Mouse (Mus musculus) spleen, adult 2 months (tissue): Measurements from ENCODE around the gene Fgf12. TPM values are rescaled to one million over a fixed set of nuclear protein-coding genes. Genes with fewer than 3 reads are reported as not detected.

Experiments used
- DNase-seq, 2 experiments: peaks; one replicate each; pipeline versions ENCODE4 v3.0.0 to v3.0.0-alpha.2; 2012 to 2021; ENCODE audit warnings: low spot score in 2 of 2, low read depth in 1 of 2
- H3K27ac ChIP-seq: fragments of 200-500 bp; 2 replicates; pipeline ENCODE4 v1.5.1; 2012; ENCODE audit warnings: low read length, inconsistent platforms; ENCODE audit not compliant: insufficient read depth
- H3K27me3 ChIP-seq: fragments of 200-500 bp; 2 replicates; pipeline ENCODE4 v1.6.1; 2012; ENCODE audit warnings: mild to moderate bottlenecking, moderate library complexity, low read length, inconsistent platforms; ENCODE audit not compliant: control insufficient read depth, insufficient read depth
- H3K36me3 ChIP-seq: fragments of 200-500 bp; 2 replicates; pipeline ENCODE4 v1.6.1; 2012; ENCODE audit warnings: mild to moderate bottlenecking, low read length, inconsistent platforms; ENCODE audit not compliant: control insufficient read depth, insufficient read depth
- H3K4me1 ChIP-seq: fragments of 200-500 bp; 2 replicates; pipeline ENCODE4 v1.6.1; 2011; ENCODE audit warnings: inconsistent platforms; ENCODE audit not compliant: control insufficient read depth, insufficient read depth, insufficient read length
- H3K4me3 ChIP-seq: fragments of 200-500 bp; 2 replicates; pipeline ENCODE4 v1.5.1; 2011; ENCODE audit warnings: mild to moderate bottlenecking, inconsistent platforms; ENCODE audit not compliant: insufficient read depth, insufficient read length; ENCODE audit errors: extremely low read depth
- CTCF ChIP-seq: fragments of 200-500 bp; IDR thresholded peaks from 2 replicates; pipeline ENCODE4 v1.5.1; 2011; ENCODE audit warnings: mild to moderate bottlenecking, inconsistent platforms; ENCODE audit not compliant: insufficient read depth, insufficient read length, insufficient replicate concordance; ENCODE audit errors: extremely low read depth
- POLR2A ChIP-seq: fragments of 200-500 bp; IDR thresholded peaks from 2 replicates; pipeline ENCODE4 v1.6.1; 2011; ENCODE audit warnings: low read depth, low read length, inconsistent platforms
- WGBS: fragments of 180-500 bp; shearing (Covaris S2); methylation state at CpG from one replicate; pipeline ENCODE4 v1.1.7; 2018; 5-methylcytosine and 5-hydroxymethylcytosine counted together
- polyA plus RNA-seq: library from polyadenylated mRNA; depleted of rRNA; stranded (reverse); fragments of >200 nt; gene quantifications from 2 replicates; pipeline ENCODE4 v1.2.3, GENCODE M21; 2012; rRNA removed

The Fgf12 gene
- polyA plus RNA-seq, 1 experiment = not detected

- H3K4me3 ChIP-seq = no peak overlapping the region
- no peaks in the 10 kb centered on the region for H3K27me3 ChIP-seq
- no peaks in the 10 kb centered on the region for H3K4me1 ChIP-seq
- no peak for TF ChIP-seq POLR2A
- no peak for TF ChIP-seq CTCF
- H3K36me3 ChIP-seq = no peaks in the 10 kb centered on the region
- WGBS = 74% methylated on average over 13 of the region's 13 CpGs
- no peak for DNase-seq
- no peak overlapping the region for H3K27ac ChIP-seq
Measured at GRCm38 (mm10) chr16:28238019-28238868, 514.6 kb downstream of the Fgf12 start.

DNA sequence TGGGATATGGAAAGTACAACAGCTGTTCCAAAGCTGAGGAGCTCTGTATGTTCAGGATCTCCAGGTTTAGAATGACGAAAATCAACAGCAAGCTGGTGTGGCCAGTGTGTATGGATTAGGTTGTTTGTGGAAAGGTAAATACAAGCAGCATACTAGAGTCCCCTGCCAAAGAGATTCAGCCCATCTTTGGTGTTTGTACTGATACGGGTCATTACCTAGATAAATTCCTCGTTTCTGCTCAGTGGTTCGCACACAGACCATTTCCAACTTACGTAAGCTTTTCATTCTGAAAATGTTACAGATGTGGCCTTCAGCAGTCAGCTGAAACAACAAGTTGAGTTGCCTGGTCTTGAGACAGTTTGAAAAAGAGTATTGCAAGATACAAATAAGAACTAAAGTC, 536.9 kb downstream of the Fgf12 start:
- no peak overlapping the region for H3K27ac ChIP-seq
- no peak for TF ChIP-seq POLR2A
- TF ChIP-seq CTCF = no peak
- no peak overlapping the region for H3K4me3 ChIP-seq
- H3K4me1 ChIP-seq = no peaks in the 10 kb centered on the region
- no peaks in the 10 kb centered on the region for H3K27me3 ChIP-seq
- no peak for DNase-seq
- 89% methylated on average over 5 of the region's 5 CpGs for WGBS
- H3K36me3 ChIP-seq = no peaks in the 10 kb centered on the region

DNA sequence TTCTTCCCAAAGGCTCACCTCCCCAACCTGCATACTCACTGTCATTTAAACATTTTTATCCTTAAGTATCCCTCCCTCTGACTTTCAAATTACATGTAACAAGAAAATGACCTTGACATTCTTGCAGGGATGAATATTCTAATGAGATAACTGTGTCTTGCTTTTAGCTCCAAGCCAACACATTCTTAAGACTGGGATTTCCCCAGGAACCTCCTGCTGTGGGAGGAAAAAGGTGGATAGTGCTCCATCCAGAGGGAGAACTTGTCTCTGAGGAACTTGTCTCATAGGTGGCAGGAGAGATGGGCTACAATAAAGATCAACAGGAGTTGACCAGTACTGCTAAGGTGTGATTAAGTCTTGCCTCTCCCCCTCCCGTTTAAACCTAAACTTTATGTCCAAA, 540.5 kb downstream of the Fgf12 start:
- DNase-seq = no peak
- Histone ChIP-seq H3K4me1 (no peaks in the 10 kb centered on the region), H3K36me3 (no peaks in the 10 kb centered on the region), H3K27ac (no peak overlapping the region), H3K27me3 (no peaks in the 10 kb centered on the region), H3K4me3 (no peak overlapping the region)
- 75% methylated on average over 1 of the region's 1 CpGs for WGBS
- TF ChIP-seq POLR2A = no peak
- no peak for TF ChIP-seq CTCF

GRCm38 (mm10) chr16:28156443-28156842, 596.4 kb downstream of the Fgf12 start:
- H3K4me1 ChIP-seq = no peaks in the 10 kb centered on the region
- no peak overlapping the region for H3K4me3 ChIP-seq
- no peak overlapping the region for H3K27ac ChIP-seq
- WGBS = 91% methylated on average over 2 of the region's 2 CpGs
- H3K36me3 ChIP-seq = no peaks in the 10 kb centered on the region
- no peak for TF ChIP-seq POLR2A
- no peak for TF ChIP-seq CTCF
- no peak for DNase-seq
- no peaks in the 10 kb centered on the region for H3K27me3 ChIP-seq

GRCm38 (mm10) chr16:28140972-28141371, 611.9 kb downstream of the Fgf12 start:
- H3K27ac ChIP-seq = no peak overlapping the region
- no peak overlapping the region for H3K4me3 ChIP-seq
- H3K4me1 ChIP-seq = no peaks in the 10 kb centered on the region
- H3K36me3 ChIP-seq = no peaks in the 10 kb centered on the region
- no peak for DNase-seq
- TF ChIP-seq POLR2A (no peak), CTCF (no peak)
- WGBS = 73% methylated on average over 3 of the region's 3 CpGs
- H3K27me3 ChIP-seq = no peaks in the 10 kb centered on the region

DNA sequence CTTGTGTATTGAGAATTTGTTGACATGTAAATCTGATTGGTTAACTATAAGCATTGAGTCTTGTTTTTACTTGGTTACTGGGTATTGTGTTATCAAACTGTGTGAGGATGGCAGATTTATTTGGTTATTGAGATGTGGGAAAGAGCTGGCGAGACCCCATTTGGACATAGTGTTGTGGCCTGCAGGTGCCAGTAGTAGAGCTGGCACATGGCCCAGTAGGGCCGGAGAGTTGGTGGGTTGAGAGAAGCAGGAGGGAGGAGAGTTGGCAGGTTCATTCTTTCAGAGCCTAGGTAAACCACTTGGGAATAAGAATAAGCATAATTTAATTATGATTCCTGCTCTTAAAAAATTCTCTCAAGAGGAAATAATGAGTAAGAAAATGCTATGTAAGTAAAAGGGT, 625.9 kb downstream of the Fgf12 start:
- WGBS = 79% methylated on average over 2 of the region's 2 CpGs
- Histone ChIP-seq H3K4me3 (no peak overlapping the region), H3K4me1 (no peaks in the 10 kb centered on the region), H3K36me3 (no peaks in the 10 kb centered on the region), H3K27ac (no peak overlapping the region), H3K27me3 (no peaks in the 10 kb centered on the region)
- DNase-seq = no peak
- no peak for TF ChIP-seq POLR2A
- TF ChIP-seq CTCF = no peak

Other genes starting within 250 kb of the Fgf12 start
- gene Mb21d2, start 176.6 kb upstream of the Fgf12 start, polyA plus RNA-seq = 1.1 and 1.4 TPM in 2 replicates